Mouse (Mus musculus): ENCODE data around the gene Msx2. TPM values are rescaled to one million over a fixed set of nuclear protein-coding genes. Genes with fewer than 3 reads are reported as not detected.

The Msx2 gene
- polyA plus RNA-seq, 1 experiment: not detected

DNA sequence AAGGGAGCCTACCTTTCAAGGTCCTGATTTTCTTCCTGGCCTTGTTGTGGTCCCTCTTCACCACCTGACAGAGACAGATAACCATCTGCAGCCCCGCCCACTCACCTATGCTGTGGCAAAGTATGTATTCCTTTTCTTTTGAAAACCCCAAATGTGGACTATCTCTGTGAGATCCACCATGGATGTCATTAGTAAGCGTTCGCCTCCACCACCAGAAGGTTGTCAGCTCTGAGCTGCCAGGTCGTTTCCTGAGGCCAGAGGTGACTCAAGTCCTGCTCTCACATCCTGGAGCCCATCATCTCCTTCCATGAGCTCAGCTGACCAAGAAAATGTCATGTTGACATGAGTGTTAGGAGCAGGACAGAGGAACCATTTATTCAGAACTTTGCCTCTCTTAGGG lies 52.1 kb downstream of the Msx2 start:
- 64% methylated on average over 4 of the region's 4 CpGs for WGBS
- Histone ChIP-seq H3K36me3 (ENCODE audit: control insufficient read depth, insufficient read depth, low read length) (no peaks in the 10 kb centered on the region), H3K4me3 (ENCODE audit: extremely low read depth, insufficient read depth, insufficient read length) (no peak overlapping the region), H3K4me1 (ENCODE audit: control insufficient read depth, insufficient read depth, insufficient read length) (no peaks in the 10 kb centered on the region), H3K27me3 (ENCODE audit: control insufficient read depth, insufficient read depth, low read length) (no peaks in the 10 kb centered on the region), H3K27ac (ENCODE audit: insufficient read depth, low read length) (no peak overlapping the region)
- DNase-seq (ENCODE audit: low read depth in 1 of 2, low spot score in 2 of 2): no peak
- TF ChIP-seq CTCF (IDR thresholded peaks at IDR 0.05; ENCODE audit: extremely low read depth, insufficient read depth, insufficient read length, insufficient replicate concordance) (no peak), POLR2A (IDR thresholded peaks at IDR 0.05; ENCODE audit: low read depth, low read length) (no peak)

DNA sequence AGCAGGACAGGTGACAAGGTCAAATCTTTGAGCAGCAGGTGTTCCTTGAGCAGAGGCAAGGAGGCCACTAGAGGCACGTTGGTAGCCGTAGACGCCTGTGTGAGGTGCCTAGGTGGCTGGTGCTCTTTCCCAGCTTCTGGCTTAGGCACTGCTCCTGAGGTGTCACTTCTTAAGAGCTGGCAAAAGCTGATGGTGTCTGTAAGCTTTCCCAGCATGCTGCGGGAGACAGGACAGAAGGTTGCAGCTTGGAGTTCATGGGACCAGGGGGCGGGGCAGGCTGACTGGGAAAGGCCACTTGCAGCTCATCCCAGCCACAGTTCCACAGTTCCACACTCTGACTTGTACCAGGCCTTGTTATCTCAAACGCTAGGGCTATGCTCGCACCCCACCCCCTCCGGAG lies 53.2 kb downstream of the Msx2 start:
- no peaks in the 10 kb centered on the region for H3K27me3 ChIP-seq (ENCODE audit: control insufficient read depth, insufficient read depth, low read length)
- DNase-seq (ENCODE audit: low read depth in 1 of 2, low spot score in 2 of 2): no peak
- no peaks in the 10 kb centered on the region for H3K36me3 ChIP-seq (ENCODE audit: control insufficient read depth, insufficient read depth, low read length)
- H3K4me1 ChIP-seq (ENCODE audit: control insufficient read depth, insufficient read depth, insufficient read length): no peaks in the 10 kb centered on the region
- no peak overlapping the region for H3K27ac ChIP-seq (ENCODE audit: insufficient read depth, low read length)
- 86% methylated on average over 8 of the region's 8 CpGs for WGBS
- no peak overlapping the region for H3K4me3 ChIP-seq (ENCODE audit: extremely low read depth, insufficient read depth, insufficient read length)
- TF ChIP-seq CTCF (IDR thresholded peaks at IDR 0.05; ENCODE audit: extremely low read depth, insufficient read depth, insufficient read length, insufficient replicate concordance): no peak
- no peak for TF ChIP-seq POLR2A (IDR thresholded peaks at IDR 0.05; ENCODE audit: low read depth, low read length)

DNA sequence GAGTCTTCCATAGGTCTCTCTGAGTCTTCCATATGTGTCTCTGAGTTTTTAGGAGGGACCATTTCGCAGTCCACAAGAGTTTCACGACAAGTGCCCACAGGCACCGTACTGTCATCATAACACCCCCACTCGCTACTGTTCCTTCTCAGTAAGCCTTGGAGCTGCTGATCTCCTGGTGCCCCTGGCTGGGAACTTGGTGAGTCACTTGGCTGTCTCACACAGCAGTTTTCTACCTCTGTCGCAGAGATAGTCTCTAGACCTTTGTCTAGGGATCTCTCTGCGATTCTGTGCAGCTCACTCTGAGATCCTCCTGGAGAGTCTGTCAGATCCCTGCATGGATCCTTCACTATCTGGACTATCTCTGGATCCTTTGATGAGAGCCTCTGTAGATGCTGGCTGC lies 55.2 kb downstream of the Msx2 start:
- no peak for DNase-seq (ENCODE audit: low read depth in 1 of 2, low spot score in 2 of 2)
- TF ChIP-seq POLR2A (IDR thresholded peaks at IDR 0.05; ENCODE audit: low read depth, low read length): no peak
- TF ChIP-seq CTCF (IDR thresholded peaks at IDR 0.05; ENCODE audit: extremely low read depth, insufficient read depth, insufficient read length, insufficient replicate concordance): no peak
- Histone ChIP-seq H3K36me3 (ENCODE audit: control insufficient read depth, insufficient read depth, low read length) (no peaks in the 10 kb centered on the region), H3K27me3 (ENCODE audit: control insufficient read depth, insufficient read depth, low read length) (no peaks in the 10 kb centered on the region), H3K27ac (ENCODE audit: insufficient read depth, low read length) (no peak overlapping the region), H3K4me3 (ENCODE audit: extremely low read depth, insufficient read depth, insufficient read length) (no peak overlapping the region), H3K4me1 (ENCODE audit: control insufficient read depth, insufficient read depth, insufficient read length) (no peaks in the 10 kb centered on the region)
- 90% methylated on average over 6 of the region's 6 CpGs for WGBS

Other genes with a start within 250 kb of the Msx2 start
- gene Ror2, start 186.9 kb downstream of the Msx2 start, polyA plus RNA-seq (2012; rRNA removed): 2.3 and 3.3 TPM in 2 replicates
- 11.1 and 11.5 TPM in 2 replicates for gene Sptlc1, start 95.7 kb downstream of the Msx2 start, polyA plus RNA-seq (2012; rRNA removed)